Mouse (Mus musculus): Measurements from ENCODE around the gene Car9.

GRCm38 (mm10) chr4:43506074-43506473, 692 bp upstream of the Car9 start:
- TF ChIP-seq CTCF (IDR thresholded peaks at IDR 0.05; ENCODE audit: low read depth) (no peak), EP300 (IDR thresholded peaks at IDR 0.05; ENCODE audit: low read depth) (no peak)

All from liver, embryonic 14.5 days (tissue).